Mouse (Mus musculus) right cerebral cortex, postnatal 36 days (tissue): ENCODE results near the gene Jdp2.

Experiments used
- DNase-seq, 2 experiments: peaks; one replicate each; pipeline ENCODE4 v3.0.0; 2022; ENCODE audit warnings: low spot score in 2 of 2, mixed read lengths in 1 of 2

Gene Jdp2

DNA sequence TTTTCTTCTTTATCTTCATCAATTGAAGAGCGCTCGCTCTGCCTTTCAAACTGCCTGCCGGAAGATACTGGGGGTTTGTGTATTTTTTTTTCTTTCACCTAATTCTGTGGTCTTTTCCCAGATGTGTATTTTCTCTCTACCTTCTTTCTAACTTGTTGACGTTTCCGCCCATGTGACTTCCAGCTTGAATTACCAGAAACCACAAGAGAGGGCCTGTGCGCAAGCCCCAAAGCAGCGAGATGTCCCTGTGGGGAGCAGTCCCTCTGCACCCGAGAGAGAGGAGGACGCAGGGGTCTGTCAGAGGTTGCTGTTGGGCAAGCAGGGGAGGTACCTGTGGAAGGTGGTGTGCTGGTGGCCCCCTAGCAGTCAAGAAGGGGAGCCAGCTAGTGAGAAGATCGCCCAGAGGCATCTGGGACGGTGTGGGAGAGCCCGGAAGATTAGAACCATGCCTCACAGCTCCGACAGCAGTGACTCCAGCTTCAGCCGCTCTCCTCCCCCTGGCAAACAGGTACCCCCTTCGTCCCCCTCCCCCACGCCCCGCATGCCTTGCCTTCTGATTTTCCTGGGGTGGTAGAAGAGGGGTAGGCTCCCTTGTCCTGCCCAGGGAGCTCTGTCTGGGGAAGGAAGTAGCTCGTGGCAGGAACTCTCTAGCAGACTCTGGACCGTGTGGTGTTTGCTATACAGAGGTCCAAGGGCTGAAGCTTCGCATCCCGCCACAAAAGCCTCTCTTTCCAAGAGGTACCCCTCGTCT, 87.8 kb downstream of the Jdp2 start, which contains the start of gene Batf:
Batf (plus strand) TSS at position 204 of the 751 bp plus-strand sequence.
- DNase-seq: no peak

DNA sequence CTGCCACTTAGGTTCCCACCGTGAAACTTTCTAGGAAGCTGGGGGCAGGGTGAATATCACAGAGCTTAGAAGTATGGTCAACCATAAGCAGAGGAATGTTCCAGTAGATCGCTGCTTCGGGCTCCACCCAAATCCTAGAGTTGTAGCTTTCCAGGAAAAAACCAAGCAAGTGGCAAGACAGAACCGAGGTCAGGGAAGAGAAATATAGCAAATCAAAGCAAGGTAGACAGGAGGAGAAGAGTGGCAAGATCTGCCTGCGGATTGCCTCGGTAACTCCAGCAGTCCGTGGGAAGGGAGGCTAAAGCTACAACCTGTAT, 88.3 kb downstream of the Jdp2 start:
- DNase-seq: no peak

DNA sequence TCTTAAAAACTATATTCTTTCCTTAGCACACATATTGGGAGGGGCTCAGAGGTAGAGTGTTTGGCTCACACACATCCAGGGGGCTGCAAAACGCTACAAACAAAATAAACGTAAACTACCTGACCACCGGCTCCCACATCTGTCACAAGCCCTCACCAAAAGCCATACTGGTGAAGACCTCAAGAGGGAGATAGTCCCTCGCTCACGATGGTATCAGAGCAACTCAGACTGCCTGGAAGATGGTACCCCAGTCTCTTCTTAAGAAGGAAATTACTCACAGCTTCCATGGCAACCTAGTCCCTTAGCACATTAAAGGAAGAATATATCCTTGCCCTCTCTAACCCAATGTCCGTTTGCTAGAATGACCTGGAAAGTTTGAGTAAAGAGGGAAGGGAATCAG, 89.0 kb downstream of the Jdp2 start:
- no peak for DNase-seq
